Mouse (Mus musculus): ENCODE measurements around the gene Scaf4.
"Not testable (repeated sequence)": the region's sequence is repeated elsewhere in the genome, so short reads cannot be mapped to it uniquely, and the experiment has no call there.

Scaf4 gene

GRCm38 (mm10) chr16:90235188-90235587 is 49.1 kb downstream of the Scaf4 start:
- DNase-seq (ENCODE audit: low spot score in 2 of 2): no peak

- DNase-seq (ENCODE audit: low spot score in 2 of 2): no peak
These were observed 49.7 kb downstream of the Scaf4 start for GRCm38 (mm10) chr16:90234617-90235016.

GRCm38 (mm10) chr16:90233702-90234101 is 50.6 kb downstream of the Scaf4 start:
- no peak for DNase-seq (ENCODE audit: low spot score in 2 of 2)

GRCm38 (mm10) chr16:90231302-90231701 is 53.0 kb downstream of the Scaf4 start:
- DNase-seq (ENCODE audit: low spot score in 2 of 2): no peak

- DNase-seq (ENCODE audit: low spot score in 2 of 2): no peak
These were observed 54.4 kb downstream of the Scaf4 start for GRCm38 (mm10) chr16:90229897-90230296.

GRCm38 (mm10) chr16:90221441-90222070 is 62.7 kb downstream of the Scaf4 start:
- DNase-seq (ENCODE audit: low spot score in 2 of 2): no peak

GRCm38 (mm10) chr16:90220892-90221431 is 63.3 kb downstream of the Scaf4 start:
- peak in 1 of 2 experiments; percentile 35 for DNase-seq (ENCODE audit: low spot score in 2 of 2)

- peak; percentile 86 to 94 for DNase-seq (ENCODE audit: low spot score in 2 of 2)
These were observed 64.0 kb downstream of the Scaf4 start, which contains the start of gene Sod1 for GRCm38 (mm10) chr16:90220026-90220891. TSS of gene Sod1 (plus strand) at chr16:90220754.

- DNase-seq (ENCODE audit: low spot score in 2 of 2): not testable (repeated sequence)
These were observed 64.9 kb downstream of the Scaf4 start for GRCm38 (mm10) chr16:90219445-90219844.

GRCm38 (mm10) chr16:90217926-90218325 is 66.4 kb downstream of the Scaf4 start:
- DNase-seq (ENCODE audit: low spot score in 2 of 2): no peak

- DNase-seq (ENCODE audit: low spot score in 2 of 2): no peak
These were observed 66.9 kb downstream of the Scaf4 start for GRCm38 (mm10) chr16:90217356-90217755.

GRCm38 (mm10) chr16:90216414-90216813 is 67.9 kb downstream of the Scaf4 start:
- no peak for DNase-seq (ENCODE audit: low spot score in 2 of 2)

GRCm38 (mm10) chr16:90215879-90216278 is 68.4 kb downstream of the Scaf4 start:
- not testable (repeated sequence) for DNase-seq (ENCODE audit: low spot score in 2 of 2)

- DNase-seq (ENCODE audit: low spot score in 2 of 2): no peak
These were observed 69.4 kb downstream of the Scaf4 start for GRCm38 (mm10) chr16:90214731-90215565.

GRCm38 (mm10) chr16:90213477-90214339 is 70.6 kb downstream of the Scaf4 start:
- no peak for DNase-seq (ENCODE audit: low spot score in 2 of 2)

- DNase-seq (ENCODE audit: low spot score in 2 of 2): no peak
These were observed 72.5 kb downstream of the Scaf4 start for GRCm38 (mm10) chr16:90211767-90212166.

GRCm38 (mm10) chr16:90210717-90211116 is 73.6 kb downstream of the Scaf4 start:
- no peak for DNase-seq (ENCODE audit: low spot score in 2 of 2)

GRCm38 (mm10) chr16:90208996-90209395 is 75.3 kb downstream of the Scaf4 start:
- DNase-seq (ENCODE audit: low spot score in 2 of 2): no peak

GRCm38 (mm10) chr16:90204868-90205267 is 79.4 kb downstream of the Scaf4 start:
- DNase-seq (ENCODE audit: low spot score in 2 of 2): no peak

- no peak for DNase-seq (ENCODE audit: low spot score in 2 of 2)
These were observed 80.9 kb downstream of the Scaf4 start for GRCm38 (mm10) chr16:90203226-90203962.
